Mouse (Mus musculus) bone marrow macrophage, adult 2 months (primary cell): ENCODE data around the gene Nmrk2.

Experiments
- CTCF ChIP-seq: IDR thresholded peaks from 2 replicates; pipeline ENCODE4 v1.5.1; 2012; ENCODE audit warnings: low read depth, mild to moderate bottlenecking, low read length, moderate library complexity
- POLR2A ChIP-seq: IDR thresholded peaks from 2 replicates; pipeline ENCODE4 v1.6.1; 2012; ENCODE audit warnings: mild to moderate bottlenecking, low read depth, low read length, borderline replicate concordance

GRCm38 (mm10) chr10:81249442-81249841 is 47.6 kb upstream of the Nmrk2 start:
- TF ChIP-seq CTCF = no peak
- no peak for TF ChIP-seq POLR2A
